Mouse (Mus musculus) WW6 (cell line): Measurements from ENCODE around the gene 1700056E22Rik.

Source experiments
- DNase-seq: peaks from one replicate; pipeline ENCODE4 v3.0.0-alpha.2; 2013; ENCODE audit warnings: low read depth, low spot score

Gene 1700056E22Rik

GRCm38 (mm10) chr1:184051286-184051685, 17.2 kb upstream of the 1700056E22Rik start:
- DNase-seq: no peak

- no peak for DNase-seq
Observed at GRCm38 (mm10) chr1:184048675-184049418, 14.7 kb upstream of the 1700056E22Rik start.

GRCm38 (mm10) chr1:184047818-184048217, 13.7 kb upstream of the 1700056E22Rik start:
- no peak for DNase-seq

GRCm38 (mm10) chr1:184046070-184046677, 12.1 kb upstream of the 1700056E22Rik start:
- no peak for DNase-seq

- DNase-seq: no peak
Observed at GRCm38 (mm10) chr1:184043391-184043790, 9.3 kb upstream of the 1700056E22Rik start.

DNA sequence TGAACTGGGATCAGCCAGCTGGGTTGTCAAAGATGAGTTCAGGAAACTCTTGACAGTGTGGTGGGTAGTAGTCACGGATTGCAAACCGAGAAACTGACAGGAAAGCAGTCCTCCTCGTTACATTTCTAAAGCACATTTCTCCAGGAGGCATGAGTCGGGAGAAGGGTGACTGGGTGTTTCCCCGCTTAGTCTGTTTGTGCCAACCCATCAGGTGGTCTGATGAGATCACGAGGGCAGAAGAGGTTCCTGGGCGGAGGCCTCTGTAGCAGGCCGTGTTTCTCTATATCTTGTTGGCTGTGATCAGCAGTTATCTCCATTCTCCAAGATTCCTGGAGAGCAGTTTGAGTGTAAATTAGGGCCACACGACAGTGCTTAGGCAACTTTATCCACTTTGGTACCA, 8.6 kb upstream of the 1700056E22Rik start:
- no peak for DNase-seq

- no peak for DNase-seq
Observed at GRCm38 (mm10) chr1:184041778-184042573, 7.9 kb upstream of the 1700056E22Rik start.

- DNase-seq: no peak
Observed at GRCm38 (mm10) chr1:184040906-184041305, 6.8 kb upstream of the 1700056E22Rik start.

GRCm38 (mm10) chr1:184040181-184040580, 6.1 kb upstream of the 1700056E22Rik start:
- no peak for DNase-seq

GRCm38 (mm10) chr1:184039301-184039700, 5.2 kb upstream of the 1700056E22Rik start:
- DNase-seq: no peak

DNA sequence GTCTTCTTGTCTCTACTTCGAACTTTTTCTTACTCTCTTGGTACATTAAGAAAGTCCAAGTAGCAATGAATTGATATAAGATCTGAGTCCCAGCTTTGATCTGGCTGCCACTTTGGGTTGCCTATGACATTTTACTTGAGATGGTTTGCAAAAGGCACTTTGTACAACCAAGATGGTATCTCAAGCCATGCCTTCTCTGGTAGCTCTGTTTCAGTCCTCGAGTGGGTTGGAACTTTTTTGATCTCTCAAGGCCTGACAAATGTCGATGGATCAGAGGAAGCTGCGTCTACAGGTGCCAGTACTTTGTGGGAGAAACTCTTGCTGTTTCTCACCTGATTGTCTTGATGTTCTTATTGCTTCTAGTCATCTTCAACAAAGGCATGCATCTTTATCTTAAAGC, 3.7 kb upstream of the 1700056E22Rik start:
- no peak for DNase-seq

DNA sequence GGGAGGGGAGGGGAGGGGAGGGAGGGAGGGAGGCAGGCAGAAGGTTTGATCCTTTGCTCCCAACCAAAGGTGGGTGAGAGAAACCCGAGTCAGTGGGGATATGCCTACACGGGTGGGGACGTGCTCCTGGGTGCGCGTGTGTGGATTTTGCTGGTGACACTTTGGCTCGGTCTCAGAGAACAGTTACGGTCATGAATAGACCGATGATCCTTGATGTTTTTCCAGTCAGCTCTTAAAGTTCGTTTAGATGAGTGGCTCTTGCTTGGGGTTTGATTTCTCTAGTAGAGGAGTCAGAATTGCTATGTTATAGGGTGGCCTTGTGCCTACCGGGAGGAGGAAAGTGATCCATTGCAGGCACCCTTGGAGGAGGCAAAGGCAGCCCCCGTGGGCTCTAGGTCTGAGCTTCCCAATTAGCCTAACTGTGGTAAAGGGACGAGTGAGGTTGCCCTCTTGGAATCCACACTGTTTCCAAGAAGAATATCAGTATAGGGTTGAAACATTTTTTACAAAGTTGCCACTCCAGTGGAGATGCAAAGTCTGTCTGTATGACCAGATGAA, 1.3 kb upstream of the 1700056E22Rik start:
- no peak for DNase-seq

DNA sequence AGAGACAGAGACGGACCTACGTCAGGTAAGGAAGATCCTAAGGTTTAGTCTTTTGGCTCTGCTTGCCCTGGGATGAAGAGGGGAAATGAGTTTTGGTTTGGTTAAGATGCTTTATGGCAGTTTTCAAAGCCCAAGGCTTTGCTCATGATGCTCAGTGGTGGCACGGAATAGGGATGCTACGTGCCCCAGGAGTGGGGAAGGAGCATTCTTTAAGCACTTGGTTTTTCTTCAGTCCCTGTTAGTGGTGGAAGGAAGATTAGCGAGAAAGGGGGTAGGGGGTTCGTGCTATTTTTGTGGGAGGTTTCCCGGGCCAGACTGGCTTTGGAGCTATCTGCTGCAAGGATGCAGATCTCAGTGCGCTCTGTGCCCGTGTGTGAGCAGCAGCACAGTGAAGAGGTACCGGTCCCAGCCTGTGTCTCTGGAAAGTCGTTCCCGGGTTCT, 660 bp upstream of the 1700056E22Rik start:
- DNase-seq: no peak

DNA sequence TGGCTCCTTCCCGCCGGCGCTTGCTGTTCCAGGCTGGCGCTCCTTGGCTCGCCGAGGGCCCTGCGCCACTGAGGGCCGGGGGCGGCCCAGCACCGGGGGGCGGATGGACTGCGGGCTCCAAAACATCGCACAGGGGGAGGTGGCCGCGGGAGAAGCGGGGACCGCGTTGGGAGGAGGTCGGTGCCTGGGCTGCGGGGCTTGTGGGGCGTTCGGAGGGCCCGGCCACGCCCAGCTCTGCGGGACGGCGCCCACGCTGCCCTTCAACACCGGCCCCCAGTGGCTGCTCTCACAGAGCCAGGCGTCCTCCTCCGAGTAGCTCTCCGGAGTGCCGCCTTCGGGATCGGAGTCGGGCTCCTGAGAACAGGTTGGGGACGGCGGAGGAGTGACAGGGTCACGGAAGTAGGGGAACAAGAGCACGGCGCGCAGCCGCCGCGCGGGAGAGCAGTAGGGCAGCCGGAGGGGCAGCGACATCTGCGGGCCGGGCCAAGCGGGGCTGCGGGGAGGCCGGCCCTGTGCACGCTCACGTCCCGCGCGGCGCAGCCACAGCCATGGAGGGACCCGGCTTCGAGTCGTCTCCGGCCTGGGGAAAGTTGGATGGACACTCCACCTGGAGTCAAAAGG, 601 bp downstream of the 1700056E22Rik start:
- DNase-seq: no peak

DNA sequence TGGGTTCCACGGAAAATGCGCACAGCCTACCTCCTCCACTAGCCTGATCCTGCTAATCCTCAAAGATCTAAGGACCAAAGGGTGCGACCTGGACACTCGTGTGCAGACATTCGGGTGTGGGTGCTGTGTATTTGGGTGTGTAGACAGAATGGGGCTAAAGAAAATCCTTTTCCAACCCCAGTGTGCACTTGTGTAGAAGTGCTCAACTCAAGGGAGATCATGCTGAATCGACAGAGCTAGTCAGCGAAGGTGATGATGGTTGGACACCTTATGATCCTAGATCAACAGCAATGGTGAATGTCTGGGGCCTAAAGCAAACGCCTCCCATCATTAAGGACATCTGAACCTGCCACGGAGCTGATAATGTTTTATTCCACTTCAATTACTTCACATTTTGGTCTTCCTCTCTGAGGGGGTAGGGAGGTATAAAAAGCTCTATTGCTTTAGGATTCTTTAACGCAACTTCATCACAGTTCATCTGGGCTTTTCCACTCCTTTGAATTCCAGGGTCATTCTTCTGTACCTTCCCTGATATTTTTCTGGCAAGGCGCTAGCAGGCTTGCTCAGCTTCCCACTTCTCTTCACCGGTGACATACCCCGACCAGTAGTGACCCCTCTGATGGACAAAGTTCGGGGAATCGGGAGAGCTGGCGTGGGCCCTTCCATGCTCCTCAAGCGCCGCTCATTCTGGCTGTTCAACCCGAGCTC, 1.3 kb downstream of the 1700056E22Rik start:
- no peak for DNase-seq

- DNase-seq: no peak
Observed at GRCm38 (mm10) chr1:184030070-184030802, 3.9 kb downstream of the 1700056E22Rik start.

- no peak for DNase-seq
Observed at GRCm38 (mm10) chr1:184027039-184027438, 7.1 kb downstream of the 1700056E22Rik start.

- DNase-seq: no peak
Observed at GRCm38 (mm10) chr1:184025079-184025478, 9.0 kb downstream of the 1700056E22Rik start.

- no peak for DNase-seq
Observed at GRCm38 (mm10) chr1:184024631-184025030, 9.5 kb downstream of the 1700056E22Rik start.

GRCm38 (mm10) chr1:184023971-184024370, 10.1 kb downstream of the 1700056E22Rik start:
- no peak for DNase-seq
